Mouse (Mus musculus): ENCODE data around the gene Zmiz1. TPM values are rescaled to one million over a fixed set of nuclear protein-coding genes. Genes with fewer than 3 reads are reported as not detected.

Zmiz1 gene
- polyA plus RNA-seq, 1 experiment from 2014 or later: 57.0 TPM

- H3K4me1 ChIP-seq (replicated peaks; ENCODE audit: control insufficient read depth, insufficient read depth, low read length): peaks cover 13% of the 10 kb centered on the region
These were observed 158.3 kb downstream of the Zmiz1 start for GRCm38 (mm10) chr14:25617264-25617663.

GRCm38 (mm10) chr14:25619066-25619762 lies 160.2 kb downstream of the Zmiz1 start:
- Histone ChIP-seq H3K27me3 (ENCODE audit: control insufficient read depth, insufficient read depth, low read length) (no peaks in the 10 kb centered on the region), H3K9me3 (ENCODE audit: control insufficient read depth, low read length) (no peaks in the 10 kb centered on the region), H3K4me2 (replicated peaks; ENCODE audit: low read depth, low read length) (no peak overlapping the region), H3K4me3 (ENCODE audit: low read depth, low read length) (no peak overlapping the region), H3K9ac (ENCODE audit: low read depth, low read length) (no peak overlapping the region), H3K4me1 (replicated peaks; ENCODE audit: control insufficient read depth, insufficient read depth, low read length) (peaks cover 14% of the 10 kb centered on the region), H3K36me3 (ENCODE audit: control insufficient read depth, insufficient read depth, low read length) (no peaks in the 10 kb centered on the region), H3K27ac (ENCODE audit: low read depth, low read length) (peak overlapping the region; percentile 39)
- 88% methylated on average over 4 of the region's 4 CpGs for WGBS
- no peak for ATAC-seq (ENCODE audit: low FRiP score)
- no peak for DNase-seq (ENCODE audit: low spot score)

More at GRCm38 (mm10) chr14:25617264-25617663, 158.3 kb downstream of the Zmiz1 start:
- no peak overlapping the region for H3K4me2 ChIP-seq (replicated peaks; ENCODE audit: low read depth, low read length)
- no peak overlapping the region for H3K27ac ChIP-seq (ENCODE audit: low read depth, low read length)
- no peaks in the 10 kb centered on the region for H3K9me3 ChIP-seq (ENCODE audit: control insufficient read depth, low read length)
- ATAC-seq (ENCODE audit: low FRiP score) (no peak), DNase-seq (ENCODE audit: low spot score) (no peak)
- H3K36me3 ChIP-seq (ENCODE audit: control insufficient read depth, insufficient read depth, low read length): no peaks in the 10 kb centered on the region
- 49% methylated on average over 4 of the region's 4 CpGs for WGBS
- no peak overlapping the region for H3K4me3 ChIP-seq (ENCODE audit: low read depth, low read length)
- no peaks in the 10 kb centered on the region for H3K27me3 ChIP-seq (ENCODE audit: control insufficient read depth, insufficient read depth, low read length)
- no peak overlapping the region for H3K9ac ChIP-seq (ENCODE audit: low read depth, low read length)

GRCm38 (mm10) chr14:25620766-25621165 lies 161.8 kb downstream of the Zmiz1 start:
- H3K36me3 ChIP-seq (ENCODE audit: control insufficient read depth, insufficient read depth, low read length): peaks cover 2% of the 10 kb centered on the region; the same call in 1 of the 2 replicates
- H3K9me3 ChIP-seq (ENCODE audit: control insufficient read depth, low read length): no peaks in the 10 kb centered on the region
- peak overlapping the region; percentile 5; the same call in 1 of the 2 replicates for H3K27ac ChIP-seq (ENCODE audit: low read depth, low read length)
- WGBS: 50% methylated on average over 4 of the region's 4 CpGs
- DNase-seq (ENCODE audit: low spot score): no peak
- H3K9ac ChIP-seq (ENCODE audit: low read depth, low read length): no peak overlapping the region
- no peak for ATAC-seq (ENCODE audit: low FRiP score)
- no peak overlapping the region for H3K4me3 ChIP-seq (ENCODE audit: low read depth, low read length)
- peaks cover 14% of the 10 kb centered on the region for H3K4me1 ChIP-seq (replicated peaks; ENCODE audit: control insufficient read depth, insufficient read depth, low read length)
- no peaks in the 10 kb centered on the region for H3K27me3 ChIP-seq (ENCODE audit: control insufficient read depth, insufficient read depth, low read length)
- H3K4me2 ChIP-seq (replicated peaks; ENCODE audit: low read depth, low read length): no peak overlapping the region

GRCm38 (mm10) chr14:25623698-25624097 lies 164.7 kb downstream of the Zmiz1 start:
- peaks cover 9% of the 10 kb centered on the region for H3K4me1 ChIP-seq (replicated peaks; ENCODE audit: control insufficient read depth, insufficient read depth, low read length)
- ATAC-seq (ENCODE audit: low FRiP score): peak; percentile 55; the same call in 1 of the 2 replicates
- H3K4me2 ChIP-seq (replicated peaks; ENCODE audit: low read depth, low read length): no peak overlapping the region
- H3K36me3 ChIP-seq (ENCODE audit: control insufficient read depth, insufficient read depth, low read length): peaks cover 2% of the 10 kb centered on the region; the same call in 1 of the 2 replicates
- WGBS: 38% methylated on average over 7 of the region's 7 CpGs
- H3K9me3 ChIP-seq (ENCODE audit: control insufficient read depth, low read length): no peaks in the 10 kb centered on the region
- H3K27ac ChIP-seq (ENCODE audit: low read depth, low read length): peak overlapping the region; percentile 83
- H3K27me3 ChIP-seq (ENCODE audit: control insufficient read depth, insufficient read depth, low read length): no peaks in the 10 kb centered on the region
- H3K4me3 ChIP-seq (ENCODE audit: low read depth, low read length): no peak overlapping the region
- DNase-seq (ENCODE audit: low spot score): no peak
- H3K9ac ChIP-seq (ENCODE audit: low read depth, low read length): 0 out of 2 replicates have a peak overlapping the region, but pooled peaks have one; percentile 20

GRCm38 (mm10) chr14:25624659-25625058 lies 165.7 kb downstream of the Zmiz1 start:
- Histone ChIP-seq H3K27ac (ENCODE audit: low read depth, low read length) (no peak overlapping the region), H3K27me3 (ENCODE audit: control insufficient read depth, insufficient read depth, low read length) (no peaks in the 10 kb centered on the region), H3K9me3 (ENCODE audit: control insufficient read depth, low read length) (no peaks in the 10 kb centered on the region), H3K36me3 (ENCODE audit: control insufficient read depth, insufficient read depth, low read length) (peaks cover 2% of the 10 kb centered on the region; the same call in 1 of the 2 replicates), H3K4me3 (ENCODE audit: low read depth, low read length) (no peak overlapping the region), H3K4me2 (replicated peaks; ENCODE audit: low read depth, low read length) (no peak overlapping the region), H3K9ac (ENCODE audit: low read depth, low read length) (no peak overlapping the region), H3K4me1 (replicated peaks; ENCODE audit: control insufficient read depth, insufficient read depth, low read length) (peaks cover 7% of the 10 kb centered on the region)
- WGBS: 85% methylated on average over 6 of the region's 6 CpGs
- DNase-seq (ENCODE audit: low spot score) (no peak), ATAC-seq (ENCODE audit: low FRiP score) (no peak)

GRCm38 (mm10) chr14:25627599-25628255 lies 168.7 kb downstream of the Zmiz1 start:
- Histone ChIP-seq H3K4me3 (ENCODE audit: low read depth, low read length) (no peak overlapping the region), H3K4me1 (replicated peaks; ENCODE audit: control insufficient read depth, insufficient read depth, low read length) (peaks cover 2% of the 10 kb centered on the region; the same call in 1 of the 2 replicates), H3K27me3 (ENCODE audit: control insufficient read depth, insufficient read depth, low read length) (no peaks in the 10 kb centered on the region), H3K4me2 (replicated peaks; ENCODE audit: low read depth, low read length) (no peak overlapping the region), H3K36me3 (ENCODE audit: control insufficient read depth, insufficient read depth, low read length) (peaks cover 2% of the 10 kb centered on the region; the same call in 1 of the 2 replicates), H3K27ac (ENCODE audit: low read depth, low read length) (no peak overlapping the region), H3K9me3 (ENCODE audit: control insufficient read depth, low read length) (no peaks in the 10 kb centered on the region), H3K9ac (ENCODE audit: low read depth, low read length) (no peak overlapping the region)
- WGBS: 89% methylated on average over 3 of the region's 3 CpGs
- DNase-seq (ENCODE audit: low spot score) (no peak), ATAC-seq (ENCODE audit: low FRiP score) (no peak)

- DNase-seq (ENCODE audit: low spot score) (no peak), ATAC-seq (ENCODE audit: low FRiP score) (no peak)
- 89% methylated on average over 5 of the region's 5 CpGs for WGBS
- H3K36me3 ChIP-seq (ENCODE audit: control insufficient read depth, insufficient read depth, low read length): peaks cover 2% of the 10 kb centered on the region; the same call in 1 of the 2 replicates
- H3K4me3 ChIP-seq (ENCODE audit: low read depth, low read length): no peak overlapping the region
- H3K4me2 ChIP-seq (replicated peaks; ENCODE audit: low read depth, low read length): no peak overlapping the region
- no peak overlapping the region for H3K9ac ChIP-seq (ENCODE audit: low read depth, low read length)
- no peaks in the 10 kb centered on the region for H3K9me3 ChIP-seq (ENCODE audit: control insufficient read depth, low read length)
- H3K27me3 ChIP-seq (ENCODE audit: control insufficient read depth, insufficient read depth, low read length): no peaks in the 10 kb centered on the region
- H3K27ac ChIP-seq (ENCODE audit: low read depth, low read length): no peak overlapping the region
- H3K4me1 ChIP-seq (replicated peaks; ENCODE audit: control insufficient read depth, insufficient read depth, low read length): peaks cover 2% of the 10 kb centered on the region; the same call in 1 of the 2 replicates
These were observed 169.6 kb downstream of the Zmiz1 start for GRCm38 (mm10) chr14:25628448-25629099.

GRCm38 (mm10) chr14:25629866-25630606 lies 171.1 kb downstream of the Zmiz1 start:
- Histone ChIP-seq H3K9ac (ENCODE audit: low read depth, low read length) (no peak overlapping the region), H3K27me3 (ENCODE audit: control insufficient read depth, insufficient read depth, low read length) (no peaks in the 10 kb centered on the region), H3K36me3 (ENCODE audit: control insufficient read depth, insufficient read depth, low read length) (no peaks in the 10 kb centered on the region), H3K4me3 (ENCODE audit: low read depth, low read length) (no peak overlapping the region), H3K9me3 (ENCODE audit: control insufficient read depth, low read length) (no peaks in the 10 kb centered on the region), H3K4me1 (replicated peaks; ENCODE audit: control insufficient read depth, insufficient read depth, low read length) (no peaks in the 10 kb centered on the region), H3K27ac (ENCODE audit: low read depth, low read length) (0 out of 2 replicates have a peak overlapping the region, but pooled peaks have one; percentile 5), H3K4me2 (replicated peaks; ENCODE audit: low read depth, low read length) (no peak overlapping the region)
- ATAC-seq (ENCODE audit: low FRiP score) (no peak), DNase-seq (ENCODE audit: low spot score) (no peak)
- WGBS: 88% methylated on average over 12 of the region's 12 CpGs

Measured in hindbrain, embryonic 11.5 days (tissue).